Mouse (Mus musculus): ENCODE results near the gene Smcr8. TPM values are rescaled to one million over a fixed set of nuclear protein-coding genes. Genes with fewer than 3 reads are reported as not detected.

The Smcr8 gene
- polyA plus RNA-seq (2014; fragmentation: Illumina TruSeq; extraction: RNeasy Lipid Tissue Mini Kit (QIAGEN cat#74804); ENCODE audit: low read depth, low replicate concordance): 15.0 TPM

GRCm38 (mm10) chr11:60776829-60777740, at the start of gene Smcr8, which contains the start of gene Top3a:
Smcr8 (plus strand) TSS chr11:60777524.
Top3a (minus strand) TSS chr11:60777365.

GRCm38 (mm10) chr11:60728260-60728761, 49.0 kb upstream of the Smcr8 start, which contains the start of gene Mief2:
Mief2 (plus strand) TSS chr11:60728398.

GRCm38 (mm10) chr11:60811618-60812017, 34.3 kb downstream of the Smcr8 start, which contains the start of gene Shmt1:
Shmt1 (minus strand) TSS chr11:60811718.

DNA sequence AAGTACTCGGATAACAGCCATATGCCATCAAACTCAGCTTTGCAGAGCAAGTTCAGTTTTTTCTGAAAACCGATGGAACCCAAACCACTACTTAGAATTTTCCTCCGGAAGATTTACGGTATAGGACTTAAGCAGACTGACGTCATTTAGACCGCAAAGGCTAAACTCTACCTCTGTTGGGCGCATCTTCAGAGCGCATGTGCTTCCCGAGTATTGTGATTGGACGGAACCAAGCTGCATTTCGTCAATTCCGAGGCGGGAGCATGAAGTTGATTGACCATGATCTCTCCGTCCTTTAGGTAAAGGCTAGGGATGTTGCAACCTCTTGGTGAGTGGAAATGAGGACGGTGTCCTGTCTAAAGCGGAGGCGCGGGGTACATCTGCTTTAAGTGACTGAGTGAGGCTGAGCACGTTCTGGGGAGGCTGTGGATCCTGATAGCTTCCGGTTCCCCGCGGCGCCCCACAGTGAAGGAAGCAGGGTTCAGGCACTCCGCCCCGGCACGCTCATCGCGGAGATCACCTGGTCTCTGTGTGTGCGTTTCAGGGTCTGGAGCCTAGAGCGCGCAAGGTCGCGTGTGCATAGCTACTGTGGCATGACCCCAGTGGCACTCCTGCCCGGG, 53.2 kb downstream of the Smcr8 start, which contains the start of gene Dhrs7b:
Gene Dhrs7b, plus strand, starts transcription at position 199 of the 620 bp plus-strand sequence.

Other genes with a start within 250 kb of the Smcr8 start
- gene Alkbh5, start 241.1 kb upstream of the Smcr8 start, polyA plus RNA-seq (2014; fragmentation: Illumina TruSeq; extraction: RNeasy Lipid Tissue Mini Kit (QIAGEN cat#74804); ENCODE audit: low read depth, low replicate concordance): 79.5 TPM
- gene Llgl1, start 77.8 kb upstream of the Smcr8 start, polyA plus RNA-seq (2014; fragmentation: Illumina TruSeq; extraction: RNeasy Lipid Tissue Mini Kit (QIAGEN cat#74804); ENCODE audit: low read depth, low replicate concordance): 0.08 TPM
- 3.8 TPM for gene Flii, start 50.3 kb upstream of the Smcr8 start, polyA plus RNA-seq (2014; fragmentation: Illumina TruSeq; extraction: RNeasy Lipid Tissue Mini Kit (QIAGEN cat#74804); ENCODE audit: low read depth, low replicate concordance)
- gene Mief2, start 49.1 kb upstream of the Smcr8 start, polyA plus RNA-seq (2014; fragmentation: Illumina TruSeq; extraction: RNeasy Lipid Tissue Mini Kit (QIAGEN cat#74804); ENCODE audit: low read depth, low replicate concordance): 0.49 TPM
- gene Top3a, start 159 bp upstream of the Smcr8 start, polyA plus RNA-seq (2014; fragmentation: Illumina TruSeq; extraction: RNeasy Lipid Tissue Mini Kit (QIAGEN cat#74804); ENCODE audit: low read depth, low replicate concordance): 2.3 TPM
- 46.4 TPM for gene Shmt1, start 34.2 kb downstream of the Smcr8 start, polyA plus RNA-seq (2014; fragmentation: Illumina TruSeq; extraction: RNeasy Lipid Tissue Mini Kit (QIAGEN cat#74804); ENCODE audit: low read depth, low replicate concordance)
- 3.2 TPM for gene Dhrs7b, start 53.1 kb downstream of the Smcr8 start, polyA plus RNA-seq (2014; fragmentation: Illumina TruSeq; extraction: RNeasy Lipid Tissue Mini Kit (QIAGEN cat#74804); ENCODE audit: low read depth, low replicate concordance)
- gene Tmem11, start 101.7 kb downstream of the Smcr8 start, polyA plus RNA-seq (2014; fragmentation: Illumina TruSeq; extraction: RNeasy Lipid Tissue Mini Kit (QIAGEN cat#74804); ENCODE audit: low read depth, low replicate concordance): 11.4 TPM
- gene Natd1, start 137.2 kb downstream of the Smcr8 start, polyA plus RNA-seq (2014; fragmentation: Illumina TruSeq; extraction: RNeasy Lipid Tissue Mini Kit (QIAGEN cat#74804); ENCODE audit: low read depth, low replicate concordance): 2.3 TPM
- gene Map2k3, start 154.5 kb downstream of the Smcr8 start, polyA plus RNA-seq (2014; fragmentation: Illumina TruSeq; extraction: RNeasy Lipid Tissue Mini Kit (QIAGEN cat#74804); ENCODE audit: low read depth, low replicate concordance): 7.4 TPM
- gene Kcnj12, start 245.0 kb downstream of the Smcr8 start, polyA plus RNA-seq (2014; fragmentation: Illumina TruSeq; extraction: RNeasy Lipid Tissue Mini Kit (QIAGEN cat#74804); ENCODE audit: low read depth, low replicate concordance): 0.32 TPM